Mouse (Mus musculus) B cell, adult 2 months (primary cell): Measurements from ENCODE around the gene Trappc1.

Experiments used
- DNase-seq, 2 experiments: peaks; one replicate each; pipeline ENCODE4 v3.0.0; 2022

Gene Trappc1

DNA sequence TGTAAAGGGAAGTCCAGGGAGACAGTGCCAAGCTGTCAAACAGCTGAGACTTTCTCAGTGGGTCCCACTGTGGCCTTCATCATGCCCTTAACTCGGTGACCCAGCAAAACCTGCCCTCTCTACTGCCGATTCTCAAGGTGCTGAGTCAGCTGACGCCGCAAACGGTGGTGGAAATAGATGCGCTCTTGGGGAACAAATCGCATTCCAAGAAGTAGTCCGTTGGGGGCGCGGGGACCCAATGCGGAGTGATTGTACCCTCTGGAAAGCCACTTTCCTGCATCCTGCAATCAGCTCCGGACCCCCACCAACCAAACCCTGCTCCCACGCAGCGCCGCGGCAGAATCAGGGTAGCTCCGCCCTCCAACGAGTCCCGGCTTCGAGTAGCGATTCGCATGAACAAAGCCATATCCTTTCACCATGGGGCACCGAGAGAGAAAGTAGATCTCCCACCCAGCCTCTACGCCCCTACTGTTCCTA lies 8.2 kb downstream of the Trappc1 start:
- peak; percentile 72 to 75 for DNase-seq

DNA sequence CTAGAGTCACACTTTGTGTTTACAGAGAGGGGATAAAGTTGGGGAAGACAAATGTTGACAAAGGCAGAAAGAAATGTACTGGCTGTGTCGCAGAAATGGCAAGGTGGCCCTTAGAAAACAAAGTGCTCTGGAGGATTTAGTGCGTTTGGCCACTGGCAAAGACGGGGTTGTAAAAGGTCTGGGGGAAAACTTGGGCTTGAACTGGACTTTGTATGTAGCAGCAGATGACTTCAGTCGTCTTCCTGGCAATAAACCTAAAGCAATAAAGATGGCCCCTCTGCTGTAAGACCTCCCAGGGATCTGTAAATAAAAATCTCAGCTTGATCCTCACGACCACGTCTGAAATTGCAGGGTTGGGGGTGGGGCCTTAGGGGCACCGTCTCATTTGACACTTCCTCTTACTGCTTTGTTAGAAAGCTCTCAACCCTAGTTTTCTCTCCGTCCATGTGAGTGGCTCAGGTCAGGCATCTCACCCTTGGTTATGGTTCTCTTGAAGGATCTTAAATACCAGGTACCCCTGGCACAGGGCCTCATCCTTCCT lies 9.0 kb downstream of the Trappc1 start:
- DNase-seq, result peak; percentile 17

DNA sequence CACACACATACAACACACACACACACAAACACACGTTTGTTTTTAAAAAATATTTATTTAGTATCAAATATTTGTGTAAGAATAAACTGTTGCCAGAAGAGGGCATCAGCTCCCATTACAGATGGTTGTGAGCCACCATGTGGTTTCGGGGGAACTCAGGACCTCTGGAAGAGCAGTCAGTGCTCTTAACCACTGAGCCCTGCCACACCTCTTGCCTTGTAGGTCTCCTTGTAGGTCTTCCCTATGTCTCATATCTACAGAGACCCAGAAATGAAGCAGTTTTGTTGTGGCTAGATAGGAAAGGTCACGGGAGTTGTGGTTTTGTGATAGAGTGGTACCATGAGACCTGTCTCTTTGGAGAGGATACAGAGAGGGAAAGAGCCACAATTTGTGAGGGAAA lies 10.1 kb downstream of the Trappc1 start:
- DNase-seq, result peak in 1 of 2 experiments; percentile 13

DNA sequence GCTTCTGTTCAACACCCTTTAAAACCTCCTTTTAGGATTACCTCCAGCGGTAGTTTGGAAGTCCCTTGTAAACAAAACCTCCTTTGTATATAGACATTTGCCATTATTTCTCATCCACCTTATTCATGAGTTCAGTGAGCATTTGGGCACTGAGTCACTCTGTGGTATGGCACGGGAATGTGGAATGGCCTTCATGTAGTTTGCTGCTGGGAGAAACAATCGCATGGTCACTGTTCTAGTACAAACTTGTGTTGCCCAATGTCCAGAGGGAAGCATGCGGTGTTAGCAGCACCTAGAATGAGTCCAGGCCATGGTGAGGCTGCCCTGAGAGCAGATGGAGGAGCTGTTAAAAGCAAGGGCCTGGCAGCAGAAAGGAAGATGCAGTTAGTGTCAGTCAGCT lies 11.0 kb downstream of the Trappc1 start:
- no peak for DNase-seq

DNA sequence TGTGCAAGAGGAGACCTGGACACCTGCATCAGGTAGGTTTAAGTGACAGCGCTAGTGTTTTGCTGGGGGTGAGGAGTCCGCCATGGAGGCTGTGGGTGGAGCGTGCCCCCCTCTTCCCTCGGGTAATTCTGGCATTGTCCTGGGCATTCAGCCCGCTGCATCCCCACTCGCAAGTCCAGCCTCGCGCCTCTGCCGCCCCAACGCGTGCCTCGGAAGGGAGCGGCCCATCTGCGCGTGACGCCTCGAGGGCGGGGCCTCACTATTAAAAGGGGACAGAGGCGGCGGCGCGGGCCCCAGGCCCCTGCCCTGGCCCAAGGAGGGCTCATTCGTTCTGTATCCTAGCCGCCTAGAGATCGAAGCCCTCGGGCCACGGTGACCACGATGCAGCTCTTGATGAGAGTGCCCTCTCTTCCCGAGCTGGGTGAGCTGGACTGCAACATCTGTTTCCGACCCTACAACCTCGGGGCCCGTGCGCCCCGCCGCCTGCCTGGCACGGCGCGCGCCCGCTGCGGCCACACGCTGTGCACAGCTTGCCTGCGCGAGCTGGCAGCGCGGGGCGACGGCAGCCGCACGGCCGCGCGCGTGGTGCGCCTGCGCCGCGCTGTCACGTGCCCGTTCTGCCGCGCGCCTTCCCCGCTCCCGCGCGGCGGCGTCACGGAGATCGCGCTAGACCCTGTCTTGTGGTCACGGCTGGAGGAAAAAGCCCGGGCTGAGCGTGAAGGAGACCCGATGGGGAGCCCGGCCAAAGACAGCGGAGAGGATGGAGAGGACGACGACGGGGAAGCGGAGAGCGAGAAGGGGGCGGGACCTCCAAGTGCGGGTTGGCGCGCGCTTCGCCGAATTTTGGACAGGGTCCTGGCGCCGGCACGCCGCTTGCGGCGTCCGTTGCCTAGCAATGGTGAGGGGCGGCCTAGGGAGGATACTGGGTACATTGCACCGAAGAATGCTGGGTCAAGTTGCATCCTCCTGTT lies 16.7 kb downstream of the Trappc1 start, which contains the start of gene Rnf227:
Gene Rnf227 (plus strand): TSS at position 301 of the 971 bp plus-strand sequence.
- DNase-seq, result peak; percentile 68 to 80

DNA sequence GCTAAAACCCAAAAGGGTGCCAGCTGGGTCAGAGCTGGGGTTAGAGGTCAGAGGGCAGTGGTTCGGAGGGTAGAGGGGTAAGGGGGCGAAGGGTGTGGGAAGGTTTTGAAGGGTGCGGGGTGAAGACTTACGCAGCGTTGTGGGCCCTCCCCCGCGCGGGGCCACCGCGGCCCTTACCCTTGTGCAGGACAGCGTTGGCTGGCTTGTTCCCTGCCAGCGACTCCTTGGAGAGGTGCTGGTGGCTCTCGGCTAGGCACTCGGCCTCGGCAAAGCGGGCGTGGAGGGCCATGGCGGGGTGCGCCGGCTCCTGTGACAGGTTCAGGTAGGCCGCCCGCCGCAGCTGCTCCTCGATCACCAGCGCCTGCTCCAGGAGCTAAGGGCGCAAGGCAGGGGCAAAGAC lies 22.7 kb downstream of the Trappc1 start:
- no peak for DNase-seq

DNA sequence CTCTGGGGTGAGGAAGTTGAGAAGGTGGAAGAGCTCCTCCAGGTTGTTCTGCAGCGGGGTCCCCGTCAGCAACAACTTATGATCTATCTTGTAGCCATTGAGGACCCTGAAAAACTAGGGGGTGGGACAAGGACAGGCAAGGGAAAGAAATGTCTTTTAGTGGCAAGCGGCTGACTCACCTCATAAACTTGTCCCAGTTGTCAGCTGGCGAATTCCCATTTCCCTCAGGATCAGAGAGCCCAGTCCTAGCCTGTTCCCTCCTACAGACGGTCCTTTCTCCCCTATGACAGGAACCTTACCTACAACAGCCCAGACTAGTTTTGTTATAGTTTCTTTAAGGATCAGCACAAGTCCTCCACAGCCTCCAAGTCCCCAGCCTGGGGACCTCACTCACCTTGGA lies 32.8 kb downstream of the Trappc1 start:
- DNase-seq, result no peak

DNA sequence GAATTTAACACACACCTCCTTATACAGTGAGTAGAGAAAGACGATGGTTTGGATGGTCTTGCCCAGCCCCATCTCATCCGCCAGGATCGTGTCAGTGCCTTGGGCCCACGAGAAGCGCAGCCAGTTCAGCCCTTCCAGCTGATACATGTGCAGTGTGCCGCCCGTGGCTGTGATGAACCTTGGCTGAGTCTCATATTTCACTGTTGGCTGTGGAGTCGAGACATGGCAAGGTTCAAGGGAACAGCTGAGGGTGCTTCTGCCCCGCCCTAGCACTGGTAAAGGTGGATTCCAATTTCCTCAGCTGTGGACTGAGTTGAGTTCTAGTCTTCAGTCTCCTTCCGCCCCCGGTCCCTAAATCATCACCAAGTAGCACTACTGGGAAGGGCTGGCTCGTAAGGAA lies 33.9 kb downstream of the Trappc1 start:
- no peak for DNase-seq

DNA sequence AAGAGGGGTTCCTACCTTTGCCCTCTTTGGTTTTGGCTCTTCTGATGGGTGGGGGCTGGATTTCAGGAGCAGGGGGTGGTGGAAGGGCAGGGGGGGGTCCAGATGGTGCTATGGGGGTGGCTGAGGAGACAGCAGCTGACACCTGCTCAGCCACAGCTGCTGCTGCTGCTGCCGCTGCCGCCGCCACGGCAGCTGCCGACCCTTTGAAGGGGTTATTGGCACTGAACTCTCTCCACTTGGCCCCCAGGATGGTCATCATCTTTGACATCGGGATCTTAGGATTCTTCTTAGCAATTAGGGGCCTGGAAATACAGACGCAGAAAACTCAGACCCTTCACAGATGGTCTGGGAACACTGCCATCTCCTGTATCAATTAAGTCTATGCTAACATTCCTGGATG lies 38.2 kb downstream of the Trappc1 start:
- no peak for DNase-seq

DNA sequence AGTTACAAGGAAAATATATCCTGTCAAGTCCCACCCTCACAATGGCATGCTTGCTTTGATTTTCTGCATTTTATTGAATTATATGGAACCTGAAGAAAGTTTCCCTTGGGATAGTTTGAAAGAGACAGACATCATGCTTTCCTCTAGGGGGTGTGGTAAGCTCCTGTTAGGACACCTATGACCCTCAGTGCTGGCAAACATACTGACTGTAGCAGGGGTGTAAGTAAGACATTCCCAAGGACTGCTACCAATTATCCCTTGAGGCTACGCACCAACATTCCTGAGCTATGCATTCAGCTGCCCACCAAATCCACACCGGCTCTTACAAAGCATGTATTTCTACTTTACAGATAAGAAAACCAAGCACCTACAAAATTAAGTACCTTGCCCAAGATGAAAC lies 38.7 kb downstream of the Trappc1 start:
- no peak for DNase-seq

DNA sequence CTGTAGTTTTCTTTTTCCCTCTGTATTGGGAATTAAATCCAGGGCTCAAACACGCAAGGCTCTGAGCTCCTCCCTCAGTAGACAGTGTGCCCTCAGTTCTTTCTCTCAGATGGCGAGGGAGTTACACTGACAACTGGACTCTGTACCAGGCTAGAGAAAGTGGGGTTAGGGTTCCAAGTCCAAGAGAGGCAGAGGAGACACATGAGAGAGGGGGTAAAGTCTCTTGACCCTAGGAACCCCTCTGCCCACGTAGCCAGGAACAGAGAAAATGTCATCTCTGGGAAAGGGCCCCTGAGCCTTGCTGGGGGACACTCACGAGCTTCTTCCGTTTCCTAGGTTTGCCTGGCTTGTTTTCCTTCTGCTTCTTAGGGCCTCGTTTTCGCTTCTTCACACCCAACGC lies 40.6 kb downstream of the Trappc1 start:
- DNase-seq, result no peak

DNA sequence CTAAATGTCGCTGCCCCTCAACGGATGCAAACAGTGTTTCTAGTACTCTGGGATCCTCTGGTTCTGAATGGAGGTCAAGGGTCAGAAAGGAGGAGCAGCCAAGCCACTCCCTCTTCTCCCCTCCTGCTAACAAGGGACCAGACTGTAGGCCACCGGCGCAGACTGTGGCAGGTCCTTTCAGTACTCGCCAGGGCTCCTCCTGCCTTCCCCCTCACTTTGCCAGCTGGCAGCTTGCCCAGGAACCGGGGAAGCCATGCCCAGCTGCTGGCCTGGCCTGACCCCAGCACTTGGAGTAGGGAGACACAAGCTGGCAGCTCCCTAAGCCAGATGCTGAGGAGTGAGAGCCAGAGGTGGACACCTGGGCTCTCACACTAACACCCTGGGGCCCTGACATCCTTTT lies 41.1 kb downstream of the Trappc1 start:
- DNase-seq, result no peak

DNA sequence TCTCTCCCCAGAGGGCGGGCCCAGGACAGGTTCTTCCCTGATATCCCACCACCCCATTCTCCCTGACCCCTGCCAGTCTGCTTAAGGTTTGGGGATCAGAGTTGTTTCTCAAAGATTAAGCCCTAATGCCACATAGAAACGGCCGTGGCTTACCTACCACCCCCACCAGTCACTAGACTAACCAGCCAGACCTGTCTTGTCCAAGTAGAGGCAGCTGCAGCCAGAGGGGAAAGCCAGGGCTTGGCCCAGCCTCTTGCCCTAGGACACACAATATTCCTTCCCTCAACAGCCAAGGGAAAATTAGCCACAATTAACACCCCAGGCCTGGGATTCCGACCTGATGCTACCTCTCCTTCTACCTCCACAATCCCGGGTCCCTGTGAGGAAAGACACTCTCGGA lies 41.9 kb downstream of the Trappc1 start:
- no peak for DNase-seq

DNA sequence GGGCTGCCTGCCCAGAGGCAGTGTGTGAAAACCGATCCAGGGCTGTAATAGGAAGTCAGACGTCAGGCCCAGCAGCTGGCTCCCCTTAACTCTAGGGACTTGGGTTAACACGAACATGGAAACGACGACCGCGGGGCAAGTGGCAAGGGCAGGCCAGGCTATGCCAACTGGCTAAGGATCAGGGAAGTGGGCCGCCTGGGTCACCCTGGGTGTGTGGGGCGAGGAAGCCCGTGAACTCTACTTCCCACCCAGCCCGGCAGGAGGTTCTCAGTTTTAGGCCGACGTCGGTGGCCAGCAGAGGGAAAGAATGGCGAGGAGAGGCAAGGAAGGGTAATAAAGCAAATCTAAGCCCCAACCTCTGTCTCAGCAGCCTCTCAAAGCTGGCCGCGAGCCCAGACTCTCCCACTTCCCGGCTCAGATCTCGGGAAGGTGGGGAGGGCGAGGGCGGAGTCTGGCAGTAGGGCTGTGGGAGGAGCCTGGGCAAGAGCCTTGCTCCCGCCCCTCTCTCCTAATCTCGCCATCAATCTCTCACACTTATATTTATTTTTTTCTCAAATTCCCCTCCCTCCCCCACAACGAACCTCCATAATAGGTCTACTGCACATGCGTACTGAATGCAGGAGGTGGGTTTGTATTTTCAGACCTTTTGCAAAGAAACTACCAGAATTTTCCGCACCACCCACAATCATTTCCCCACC lies 42.5 kb downstream of the Trappc1 start:
- DNase-seq, result peak; percentile 80

DNA sequence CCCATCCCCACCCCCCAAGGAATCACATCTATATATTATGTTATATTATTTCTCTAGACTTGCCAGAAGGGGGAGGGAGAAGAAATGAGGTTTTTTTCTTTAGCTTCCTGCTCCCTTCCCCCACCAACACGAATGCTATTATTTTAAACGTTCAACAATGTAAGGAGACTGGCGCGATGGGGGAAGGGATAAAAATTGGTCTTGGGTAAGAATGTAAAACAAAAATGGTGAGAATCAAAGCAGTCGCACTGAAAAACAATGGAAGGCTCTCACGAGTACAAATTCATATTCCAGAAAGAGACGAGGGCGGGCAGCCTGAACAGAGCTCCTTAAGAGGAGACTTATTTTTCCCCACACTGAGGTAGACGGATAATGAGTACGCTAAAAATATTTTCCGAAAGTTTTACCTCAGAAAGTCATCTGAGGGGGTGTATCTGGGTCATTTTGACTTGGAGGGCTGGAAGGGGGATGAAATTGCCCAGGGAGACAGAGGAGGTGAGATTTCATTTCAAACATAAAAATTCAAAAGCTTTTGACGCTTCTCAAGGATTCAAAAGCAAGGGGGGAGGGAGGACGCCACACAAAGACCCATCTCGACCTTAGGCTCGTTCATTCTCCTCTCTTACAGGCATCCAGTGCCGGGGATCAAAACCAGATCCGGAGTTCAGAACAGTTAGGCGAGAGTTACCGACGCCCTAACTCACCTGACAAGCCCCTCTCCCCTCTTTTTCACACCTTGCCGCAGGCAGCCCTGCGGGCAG lies 43.3 kb downstream of the Trappc1 start:
- DNase-seq, result peak; percentile 57 to 60

DNA sequence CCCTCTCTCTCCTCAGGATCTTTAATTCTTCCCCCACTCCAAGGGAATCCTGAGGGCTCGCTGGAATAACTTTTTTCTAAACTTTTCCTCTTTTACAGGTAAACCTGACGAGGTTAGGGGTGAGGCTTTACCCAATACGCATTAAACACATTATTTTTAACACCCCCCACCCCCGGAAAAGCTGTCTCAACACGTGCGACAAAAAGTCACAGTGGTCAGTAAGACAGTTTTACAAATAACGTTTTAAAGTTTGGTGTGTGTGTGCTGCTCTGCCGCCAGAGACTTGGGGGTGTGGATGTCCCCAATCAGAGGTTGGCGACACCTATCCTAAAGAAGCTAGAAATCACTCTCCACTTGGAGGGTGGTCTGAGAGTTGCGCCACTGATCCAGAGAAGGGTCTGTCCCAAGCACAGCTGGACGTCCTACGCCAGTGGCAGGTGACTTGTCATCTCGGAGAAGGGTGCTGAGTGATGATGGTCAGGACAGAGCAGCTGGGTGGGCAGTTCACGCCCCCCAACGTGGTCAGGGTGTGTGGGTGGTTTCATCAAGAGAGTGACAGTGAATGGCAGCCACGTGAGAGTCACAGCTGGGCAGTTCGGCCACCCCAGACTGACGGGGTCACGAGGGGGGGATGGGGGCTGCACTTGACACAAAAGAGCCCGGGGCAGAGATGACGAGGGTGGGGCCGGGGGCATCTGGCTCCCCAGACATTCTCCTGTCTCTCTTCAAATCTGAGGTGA lies 44.0 kb downstream of the Trappc1 start:
- DNase-seq, result peak in 1 of 2 experiments; percentile 46

DNA sequence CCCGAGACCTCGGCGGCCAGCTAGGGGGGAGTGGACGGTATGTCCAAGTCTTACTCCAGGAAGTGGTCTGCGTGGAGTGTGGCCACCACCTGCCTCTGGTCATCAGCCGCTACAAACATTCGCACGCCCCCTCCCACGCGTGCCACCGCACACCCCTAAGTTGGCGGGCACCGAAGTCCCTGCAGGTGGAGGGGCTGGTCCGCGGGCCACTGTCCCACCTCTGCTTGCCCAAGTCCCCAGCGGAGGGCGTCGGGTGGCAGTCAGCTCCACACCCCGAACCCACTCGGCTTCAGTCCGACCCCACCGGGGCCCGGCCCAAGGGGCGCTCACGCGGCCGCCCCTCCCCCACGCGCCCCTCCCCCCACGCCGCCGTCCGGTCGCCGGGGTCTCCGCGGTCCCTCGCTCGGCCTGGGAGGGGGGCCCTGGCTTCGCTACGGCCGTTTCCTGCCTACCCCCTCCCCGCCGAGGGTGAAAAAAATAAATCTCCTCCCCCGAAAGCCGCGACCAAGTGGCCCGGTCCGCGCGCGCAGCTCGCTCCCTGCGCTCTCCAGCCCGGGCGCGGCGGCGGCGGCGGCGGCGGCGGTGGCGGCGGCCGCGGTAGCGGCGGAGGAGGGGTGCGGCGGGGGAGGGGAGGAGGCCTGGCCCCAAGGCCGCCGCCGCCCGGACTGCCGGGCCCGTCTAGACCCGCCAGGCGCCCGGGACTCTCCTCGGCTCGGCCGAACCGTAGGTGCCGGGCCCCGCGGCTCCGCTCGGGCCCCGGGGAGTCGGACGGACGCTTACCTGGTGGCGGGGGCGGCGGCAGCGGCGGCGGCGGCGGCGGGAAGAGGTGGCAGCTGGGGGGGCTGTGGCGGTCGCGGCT lies 44.8 kb downstream of the Trappc1 start:
- DNase-seq, result peak; percentile 46 to 57

DNA sequence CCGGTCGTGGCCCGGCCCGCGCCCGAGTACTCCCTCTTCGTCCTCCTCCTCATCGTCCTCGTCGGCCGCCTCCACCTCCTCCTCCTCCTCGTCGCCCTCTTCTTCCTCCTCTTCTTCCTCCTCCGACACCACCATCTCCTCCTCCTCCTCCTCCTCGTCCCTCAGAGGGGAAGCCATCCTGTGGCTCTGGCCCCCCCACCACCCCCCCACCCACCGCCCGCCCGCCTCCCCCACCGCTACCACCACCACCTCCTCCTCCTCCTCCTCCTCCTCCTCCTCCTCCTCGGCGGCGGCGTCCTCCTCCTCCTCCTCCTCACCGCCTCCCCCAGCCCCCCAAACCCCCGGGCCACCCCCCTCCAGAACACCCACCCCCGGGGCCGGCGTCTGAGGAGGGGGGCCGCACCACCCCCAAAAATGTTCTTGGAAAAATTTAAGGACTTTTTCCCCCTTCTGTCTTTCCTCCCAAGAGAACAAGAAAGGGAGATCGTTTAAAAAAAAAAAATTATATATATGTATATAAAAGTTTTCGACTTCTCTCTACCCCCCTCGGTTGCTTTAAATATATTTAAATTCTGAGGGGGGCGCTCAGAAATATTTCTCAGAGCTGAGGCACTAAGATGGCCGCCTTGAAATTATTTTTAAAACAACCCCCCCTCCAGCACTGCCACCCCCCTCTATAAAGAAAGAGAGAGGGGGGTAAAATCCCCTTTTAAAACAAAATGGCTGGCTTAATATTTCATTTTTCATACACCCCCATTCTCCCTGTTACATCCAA lies 45.6 kb downstream of the Trappc1 start, which contains the start of gene Chd3:
Gene Chd3 (minus strand): TSS at position 192 of the 775 bp plus-strand sequence.
- DNase-seq, result peak in 1 of 2 experiments; percentile 43

DNA sequence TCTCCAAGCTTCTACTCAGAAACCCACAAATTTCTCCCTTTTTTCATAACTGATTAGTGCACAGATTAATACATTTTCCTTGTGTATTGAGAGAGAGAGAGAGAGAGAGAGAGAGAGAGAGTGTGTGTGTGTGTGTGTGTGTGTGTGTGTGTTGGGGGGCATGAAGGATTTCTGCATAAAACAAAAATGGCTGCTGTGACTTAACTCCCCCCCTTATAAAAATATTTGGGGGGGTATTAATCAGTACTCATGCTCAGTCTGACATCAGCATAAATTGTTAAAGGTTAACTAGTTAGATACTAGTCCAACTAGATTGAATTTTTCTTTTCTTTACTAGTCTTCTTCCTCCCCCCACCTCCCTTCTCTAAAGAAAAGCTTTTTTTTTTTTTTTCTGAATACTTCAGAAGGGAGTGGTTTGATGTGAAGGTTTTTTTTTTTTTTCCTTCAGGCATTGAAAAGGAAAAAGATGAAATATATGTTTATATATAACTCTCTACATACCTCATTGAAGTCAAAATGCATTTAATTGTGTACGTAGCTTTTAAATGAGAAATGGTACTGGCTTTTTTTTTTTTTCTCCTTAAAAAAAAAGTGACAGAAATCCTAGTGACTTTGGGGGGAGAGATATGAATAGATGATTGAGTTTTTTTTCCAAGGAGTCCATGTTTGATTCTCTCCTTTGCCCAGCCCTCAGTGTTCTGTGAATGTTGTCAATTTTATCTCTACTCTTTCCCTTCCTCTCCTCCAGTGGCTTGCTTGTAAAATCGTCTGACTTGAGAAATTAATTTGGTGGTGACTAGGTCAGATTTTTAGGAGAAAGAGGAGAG lies 46.4 kb downstream of the Trappc1 start:
- no peak for DNase-seq
